Mouse (Mus musculus) embryonic facial prominence, embryonic 11.5 days (tissue): Measurements from ENCODE around the gene Fam222b. TPM values are rescaled to one million over a fixed set of nuclear protein-coding genes. Genes with fewer than 3 reads are reported as not detected.

Experiments
- ATAC-seq: fragments of 200-750 bp; cut with Nextera tagmentation; replicated peaks from 2 replicates; pipeline ENCODE4 v1.8.0; 2017; ENCODE audit warnings: low read depth; ENCODE audit not compliant: insufficient number of reproducible peaks, low FRiP score, low TSS enrichment
- DNase-seq: peaks from one replicate; pipeline ENCODE4 v3.0.0-alpha.2; 2015; ENCODE audit warnings: low spot score
- H3K27ac ChIP-seq: fragments of 300-500 bp; sonication (generic); replicated peaks from 2 replicates; pipeline ENCODE4 v1.5.1; 2014; ENCODE audit warnings: mild to moderate bottlenecking, low read depth, low read length, control low read depth
- H3K27me3 ChIP-seq: fragments of 300-500 bp; sonication (generic); 2 replicates; pipeline ENCODE4 v1.6.1; 2014; ENCODE audit warnings: mild to moderate bottlenecking, low read length, moderate library complexity, mixed read lengths; ENCODE audit not compliant: control insufficient read depth, insufficient read depth
- H3K36me3 ChIP-seq: fragments of 300-500 bp; sonication (generic); replicated peaks from 2 replicates; pipeline ENCODE4 v1.6.1; 2014; ENCODE audit warnings: low read depth, mild to moderate bottlenecking, low read length, moderate library complexity, mixed read lengths; ENCODE audit not compliant: control insufficient read depth, insufficient read depth
- H3K4me1 ChIP-seq: fragments of 300-500 bp; sonication (generic); 2 replicates; pipeline ENCODE4 v1.6.1; 2014; ENCODE audit warnings: low read length, mixed read lengths; ENCODE audit not compliant: control insufficient read depth, insufficient read depth
- H3K4me2 ChIP-seq: fragments of 300-500 bp; sonication (generic); 2 replicates; pipeline ENCODE4 v1.6.1; 2014; ENCODE audit warnings: low read depth, mild to moderate bottlenecking, control low read depth, low read length, moderate library complexity
- H3K4me3 ChIP-seq: fragments of 300-500 bp; sonication (generic); 2 replicates; pipeline ENCODE4 v1.5.1; 2014; ENCODE audit warnings: low read depth, low read length, control low read depth
- H3K9ac ChIP-seq: fragments of 300-500 bp; sonication (generic); replicated peaks from 2 replicates; pipeline ENCODE4 v1.6.1; 2014; ENCODE audit warnings: mild to moderate bottlenecking, control low read depth, low read length
- H3K9me3 ChIP-seq: fragments of 300-500 bp; sonication (generic); replicated peaks from 2 replicates; pipeline ENCODE4 v1.6.1; 2016; ENCODE audit warnings: mild to moderate bottlenecking, low read length, inconsistent platforms, mixed read lengths; ENCODE audit not compliant: control insufficient read depth
- WGBS: fragments of 180-500 bp; shearing (Covaris S2); extraction: QIAGEN DNeasy Blood & Tissue Kit; methylation state at CpG from one replicate; pipeline ENCODE4 v1.1.7; 2014; 5-methylcytosine and 5-hydroxymethylcytosine counted together
- polyA plus RNA-seq: library from polyadenylated mRNA; unstranded; fragments of >200 nt; fragmentation: Nextera tagmentation; extraction: Ambion mirVana; gene quantifications from 2 replicates; pipeline ENCODE4 v1.2.1, GENCODE M21; 2014

Fam222b gene
- polyA plus RNA-seq, 1 experiment from 2014 or later = 19.0 TPM

DNA sequence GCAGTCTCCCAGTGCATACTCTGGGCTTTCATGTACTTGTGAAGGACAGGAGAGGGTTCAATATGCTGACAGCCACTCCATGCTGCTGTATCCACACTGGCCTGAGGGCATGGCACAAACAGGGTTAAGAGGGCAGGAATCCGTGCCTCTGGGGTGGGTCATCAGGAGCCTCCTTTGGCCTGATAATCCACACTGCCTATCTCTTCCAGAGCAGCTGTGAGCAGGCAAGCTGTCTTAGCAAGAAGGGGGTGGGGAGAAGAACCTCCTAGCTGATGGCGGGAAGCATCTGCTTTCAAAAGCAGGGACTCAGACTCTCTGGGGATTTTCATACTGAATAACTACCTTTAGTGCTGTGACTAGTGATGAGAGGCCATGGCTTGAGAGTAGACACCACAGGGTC lies 28.6 kb upstream of the Fam222b start:
- WGBS = 40% methylated on average over 2 of the region's 2 CpGs
- no peak for DNase-seq
- ATAC-seq = no peak
- H3K9ac ChIP-seq = no peak overlapping the region
- no peaks in the 10 kb centered on the region for H3K36me3 ChIP-seq
- no peak overlapping the region for H3K27ac ChIP-seq
- no peaks in the 10 kb centered on the region for H3K27me3 ChIP-seq
- H3K9me3 ChIP-seq = no peaks in the 10 kb centered on the region
- no peaks in the 10 kb centered on the region for H3K4me1 ChIP-seq
- H3K4me2 ChIP-seq = no peak overlapping the region
- no peak overlapping the region for H3K4me3 ChIP-seq

DNA sequence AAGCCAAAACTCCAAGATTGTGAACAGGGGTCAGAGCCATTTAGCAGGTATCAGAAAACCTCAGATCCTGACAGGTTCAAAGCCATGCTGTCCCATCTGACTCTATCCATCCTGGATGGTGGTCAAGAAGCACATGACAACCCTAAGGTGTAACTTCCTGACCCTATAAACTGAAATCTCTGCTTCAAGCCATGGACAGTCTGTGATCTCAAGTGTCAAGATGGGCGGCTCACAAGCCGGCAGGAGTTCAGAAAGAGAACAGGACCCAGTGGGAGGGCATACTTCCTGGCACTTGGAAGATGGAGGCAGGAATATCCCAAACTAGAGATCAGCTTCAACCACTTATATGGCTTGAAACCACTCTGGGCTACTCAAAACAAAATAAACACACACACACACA lies 27.8 kb upstream of the Fam222b start:
- ATAC-seq = no peak
- WGBS = 73% methylated on average over 2 of the region's 2 CpGs
- H3K4me3 ChIP-seq = no peak overlapping the region

DNA sequence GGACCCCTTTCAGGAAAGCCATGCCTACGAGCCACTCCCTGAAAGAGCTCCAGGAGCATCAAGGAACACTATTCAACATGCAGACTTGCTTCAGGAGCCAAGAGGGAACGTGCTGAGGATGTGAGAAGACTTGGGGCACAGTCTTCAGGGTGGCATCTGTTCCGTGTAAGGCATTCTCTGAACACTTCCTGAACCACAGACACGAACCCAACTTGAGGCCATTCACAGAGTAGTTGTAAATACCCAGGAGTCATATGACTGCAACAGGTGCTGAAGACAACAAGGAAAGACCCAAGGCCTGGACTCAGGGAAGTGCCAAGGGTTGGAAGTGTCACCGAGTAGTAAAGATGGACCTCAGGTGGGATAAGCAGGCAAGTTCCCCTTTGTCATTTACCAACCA lies 26.9 kb upstream of the Fam222b start:
- DNase-seq = no peak

More for the DNA sequence above, 27.8 kb upstream of the Fam222b start:
- Histone ChIP-seq H3K9me3 (no peaks in the 10 kb centered on the region), H3K27ac (no peak overlapping the region), H3K36me3 (no peaks in the 10 kb centered on the region), H3K9ac (no peak overlapping the region), H3K4me2 (no peak overlapping the region), H3K27me3 (no peaks in the 10 kb centered on the region), H3K4me1 (no peaks in the 10 kb centered on the region)
- DNase-seq = no peak

DNA sequence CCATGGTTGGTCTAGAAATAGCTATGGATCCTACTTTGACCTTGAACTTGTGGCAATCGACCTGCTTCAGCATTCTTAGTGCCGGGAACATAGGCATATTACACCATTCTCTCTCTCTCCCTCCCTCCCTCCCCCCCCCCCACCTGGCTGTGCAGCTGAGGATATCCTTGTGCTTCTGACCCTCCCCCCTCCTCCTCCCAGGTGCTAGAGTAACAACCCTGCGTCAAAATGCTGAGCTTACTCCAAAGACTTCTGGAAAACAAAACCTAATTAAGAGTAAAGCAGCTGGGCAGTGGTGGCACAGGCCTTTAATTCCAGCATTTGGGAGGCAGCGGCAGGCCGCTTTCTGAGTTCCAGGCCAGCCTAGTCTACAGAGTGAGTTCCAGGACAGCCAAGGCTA lies 25.3 kb upstream of the Fam222b start:
- no peak overlapping the region for H3K4me2 ChIP-seq
- H3K4me1 ChIP-seq = no peaks in the 10 kb centered on the region
- DNase-seq (no peak), ATAC-seq (no peak)
- no peak overlapping the region for H3K4me3 ChIP-seq
- no peak overlapping the region for H3K9ac ChIP-seq
- no peaks in the 10 kb centered on the region for H3K27me3 ChIP-seq
- no peaks in the 10 kb centered on the region for H3K9me3 ChIP-seq
- H3K27ac ChIP-seq = 0 out of 2 replicates have a peak overlapping the region, but pooled peaks have one; percentile 8
- no peaks in the 10 kb centered on the region for H3K36me3 ChIP-seq
- 82% methylated on average over 5 of the region's 5 CpGs for WGBS

More for the DNA sequence above, 26.9 kb upstream of the Fam222b start:
- Histone ChIP-seq H3K9ac (no peak overlapping the region), H3K4me2 (no peak overlapping the region), H3K9me3 (no peaks in the 10 kb centered on the region), H3K4me1 (no peaks in the 10 kb centered on the region), H3K4me3 (no peak overlapping the region), H3K27me3 (no peaks in the 10 kb centered on the region), H3K36me3 (no peaks in the 10 kb centered on the region), H3K27ac (no peak overlapping the region)
- ATAC-seq = no peak
- 73% methylated on average over 5 of the region's 5 CpGs for whole genome bisulfite sequencing

DNA sequence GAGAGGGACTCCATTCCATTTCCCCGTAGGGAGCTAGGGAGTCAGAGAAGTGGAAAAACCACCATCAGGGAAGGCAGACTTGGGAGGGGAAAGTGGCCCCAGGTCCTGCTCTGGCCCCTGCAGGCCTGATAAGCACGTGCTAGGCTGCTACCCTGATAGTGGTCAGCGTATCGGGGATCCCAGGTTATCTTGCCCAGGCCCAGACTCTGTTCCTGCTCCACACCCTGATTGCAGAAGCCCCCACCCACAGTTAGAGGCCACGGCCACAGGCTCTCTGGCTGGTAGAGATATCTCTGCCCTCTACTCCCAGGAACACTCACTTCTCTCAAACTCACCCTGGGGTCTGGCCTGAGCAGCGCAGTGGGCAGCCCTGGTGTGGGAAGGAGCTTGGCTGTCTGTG lies 24.8 kb upstream of the Fam222b start:
- H3K36me3 ChIP-seq = no peaks in the 10 kb centered on the region; the same call in 1 of the 2 replicates

DNA sequence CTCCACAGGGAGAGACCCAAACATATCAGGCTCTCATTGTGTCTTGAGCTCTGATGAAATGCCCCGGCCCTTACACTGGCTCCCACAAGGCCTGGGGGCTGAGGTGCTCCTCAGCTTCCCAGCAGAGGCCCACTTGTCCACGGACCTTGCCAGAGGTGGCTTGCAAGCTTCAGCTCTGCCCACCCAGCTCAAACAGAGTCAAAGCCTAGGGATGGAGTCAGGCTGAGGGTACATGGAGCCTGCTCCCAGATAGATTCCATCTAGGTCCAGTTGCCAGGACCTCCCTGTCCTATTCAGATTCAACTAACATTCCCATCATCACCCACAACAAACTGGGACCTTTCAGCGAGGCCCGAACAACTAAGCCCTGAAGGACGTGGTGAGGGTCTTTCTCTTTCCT lies 22.5 kb upstream of the Fam222b start:
- Histone ChIP-seq H3K36me3 (no peaks in the 10 kb centered on the region; the same call in none of the 2 replicates), H3K27ac (no peak overlapping the region; the same call in 1 of the 2 replicates), H3K9me3 (no peaks in the 10 kb centered on the region), H3K4me2 (no peak overlapping the region), H3K4me3 (no peak overlapping the region), H3K4me1 (no peaks in the 10 kb centered on the region), H3K9ac (no peak overlapping the region), H3K27me3 (no peaks in the 10 kb centered on the region)
- DNase-seq (no peak), ATAC-seq (no peak; the same call in 1 of the 2 replicates)
- WGBS = 77% methylated on average over 5 of the region's 5 CpGs

More for the DNA sequence above, 24.8 kb upstream of the Fam222b start:
- H3K27ac ChIP-seq = no peak overlapping the region
- 86% methylated on average over 6 of the region's 6 CpGs for WGBS
- ATAC-seq (peak; percentile 66; the same call in 1 of the 2 replicates), DNase-seq (no peak)
- H3K27me3 ChIP-seq = no peaks in the 10 kb centered on the region
- H3K4me3 ChIP-seq = no peak overlapping the region
- no peaks in the 10 kb centered on the region for H3K4me1 ChIP-seq
- H3K9me3 ChIP-seq = no peaks in the 10 kb centered on the region
- no peak overlapping the region for H3K4me2 ChIP-seq
- H3K9ac ChIP-seq = no peak overlapping the region

DNA sequence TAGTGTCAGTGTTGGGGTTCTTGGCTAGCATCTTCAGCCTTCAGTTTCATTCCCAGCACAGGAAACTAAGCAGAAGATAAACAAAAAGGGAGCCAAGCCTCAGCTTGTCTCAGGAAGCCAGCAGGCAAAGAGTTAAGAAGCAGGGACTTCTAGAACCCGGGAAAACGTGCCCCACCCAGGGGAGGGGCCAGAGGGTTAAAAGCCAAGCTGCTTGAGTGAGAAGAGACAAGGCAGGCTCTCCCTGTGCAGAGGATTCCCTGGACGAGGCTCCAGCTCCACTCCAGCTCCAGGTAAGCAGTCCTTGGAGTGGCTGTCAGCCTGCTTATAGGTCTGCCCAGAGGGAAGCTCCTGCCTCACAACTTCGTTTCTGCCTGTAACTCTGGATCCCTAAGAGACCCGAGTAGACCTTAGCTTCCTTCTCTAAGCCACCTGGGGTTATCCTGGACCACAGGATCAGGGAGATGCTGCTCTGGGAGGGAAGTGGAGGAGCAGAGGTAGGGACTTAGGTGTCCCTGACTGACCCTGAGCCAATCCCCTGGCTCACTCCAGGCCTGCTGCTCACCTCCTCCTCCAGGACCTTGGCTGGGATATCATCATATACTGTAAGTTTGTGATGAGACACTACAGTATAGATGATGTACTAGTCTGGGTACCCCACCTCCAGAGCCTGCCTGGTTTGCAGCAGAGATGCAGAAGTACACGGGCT lies 21.9 kb upstream of the Fam222b start:
- no peaks in the 10 kb centered on the region for H3K27me3 ChIP-seq
- ATAC-seq (no peak), DNase-seq (no peak)
- no peaks in the 10 kb centered on the region for H3K9me3 ChIP-seq
- H3K4me1 ChIP-seq = no peaks in the 10 kb centered on the region
- 25% methylated on average over 6 of the region's 6 CpGs for WGBS
- no peak overlapping the region for H3K4me2 ChIP-seq
- no peak overlapping the region; the same call in 1 of the 2 replicates for H3K9ac ChIP-seq
- no peaks in the 10 kb centered on the region; the same call in none of the 2 replicates for H3K36me3 ChIP-seq
- H3K27ac ChIP-seq = no peak overlapping the region
- H3K4me3 ChIP-seq = no peak overlapping the region

DNA sequence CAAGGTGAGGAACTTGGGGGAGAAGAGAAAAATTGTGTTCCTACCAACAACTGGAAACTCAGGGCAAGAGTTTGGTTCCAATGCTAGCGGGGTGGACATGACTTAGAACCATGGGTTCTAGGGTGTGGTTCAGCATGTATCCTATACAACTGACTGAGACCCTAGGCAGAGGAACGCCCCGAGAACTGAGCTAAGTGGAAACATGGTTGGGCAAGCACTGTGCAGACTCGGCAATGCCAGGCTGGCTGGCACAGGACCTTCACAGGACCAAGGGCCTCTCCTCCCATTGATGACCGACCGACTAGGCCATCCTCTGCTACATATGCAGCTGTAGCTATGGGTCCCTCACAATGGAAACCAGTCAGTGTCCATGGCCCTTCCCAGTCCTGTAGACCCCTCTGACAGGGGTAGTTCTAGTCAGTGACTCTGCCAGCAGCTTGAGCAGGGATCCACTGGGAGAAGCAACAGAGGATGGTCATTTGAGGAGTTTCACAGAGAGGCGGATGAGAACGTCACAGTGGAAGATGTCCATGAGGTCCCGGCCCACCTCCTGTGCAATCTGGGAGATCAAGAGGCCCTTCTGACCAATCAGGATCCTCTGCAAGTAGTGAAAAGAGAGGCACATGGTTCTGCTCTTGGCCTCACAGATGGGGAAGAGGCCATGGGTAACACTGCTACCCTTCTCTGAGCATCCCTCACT lies 20.7 kb upstream of the Fam222b start:
- H3K9me3 ChIP-seq = no peaks in the 10 kb centered on the region
- H3K36me3 ChIP-seq = no peaks in the 10 kb centered on the region; the same call in none of the 2 replicates
- H3K4me3 ChIP-seq = no peak overlapping the region
- ATAC-seq (no peak), DNase-seq (no peak)
- H3K4me1 ChIP-seq = no peaks in the 10 kb centered on the region
- no peak overlapping the region for H3K4me2 ChIP-seq
- H3K27ac ChIP-seq = no peak overlapping the region
- H3K27me3 ChIP-seq = no peaks in the 10 kb centered on the region
- WGBS = 93% methylated on average over 9 of the region's 9 CpGs
- no peak overlapping the region for H3K9ac ChIP-seq
